Mouse (Mus musculus) spleen, adult 10 weeks (tissue): ENCODE measurements around the gene Mtmr1. TPM values are rescaled to one million over a fixed set of nuclear protein-coding genes. Genes with fewer than 3 reads are reported as not detected.

Experiments
- polyA plus RNA-seq: library from polyadenylated mRNA; stranded (reverse); fragments of 350-450 nt; fragmentation: Illumina TruSeq; extraction: RNeasy Lipid Tissue Mini Kit (QIAGEN cat#74804); gene quantifications from one replicate; pipeline ENCODE4 v1.2.3, GENCODE M21; 2015; ENCODE audit warnings: low replicate concordance; ENCODE audit not compliant: insufficient read depth

Mtmr1 gene
- 54.2 TPM for polyA plus RNA-seq

GRCm38 (mm10) chrX:71364554-71364991, at the start of gene Mtmr1:
TSS of gene Mtmr1 (plus strand) at chrX:71364760.

Other genes starting within 250 kb of the Mtmr1 start
- 18.1 TPM for gene Mtm1, start 154.0 kb upstream of the Mtmr1 start, polyA plus RNA-seq
- gene Cd99l2, start 128.1 kb downstream of the Mtmr1 start, polyA plus RNA-seq = 14.5 TPM
- gene Hmgb3, start 191.2 kb downstream of the Mtmr1 start, polyA plus RNA-seq = 32.9 TPM